Mouse (Mus musculus) MEL (cell line): ENCODE results near the gene Spata17. TPM values are rescaled to one million over a fixed set of nuclear protein-coding genes. Genes with fewer than 3 reads are reported as not detected.

Experiments
- DNase-seq: peaks from one replicate; pipeline ENCODE4 v3.0.0; 2011; ENCODE audit warnings: low read depth, low spot score
- H3K27ac ChIP-seq: 2 replicates; pipeline ENCODE4 v1.5.1; 2012; ENCODE audit warnings: low read depth, mild to moderate bottlenecking, control low read depth, low read length, moderate library complexity; ENCODE audit not compliant: control insufficient read depth
- H3K27me3 ChIP-seq, 2 experiments: fragments of 150-350 bp in 1 of 2; sonication (generic) in 1 of 2; 2 replicates each; pipeline ENCODE4 v1.6.1; 2012; ENCODE audit warnings: low read length in 2 of 2, mild to moderate bottlenecking in 2 of 2, improper control_type of control experiment in 1 of 2, moderate library complexity in 1 of 2; ENCODE audit not compliant: insufficient read depth in 2 of 2, control insufficient read depth in 1 of 2
- H3K36me3 ChIP-seq, 2 experiments: 2 replicates each; pipeline ENCODE4 v1.6.1; 2012 to 2014; ENCODE audit warnings: low read length in 2 of 2, improper control_type of control experiment in 1 of 2, inconsistent platforms in 1 of 2, mild to moderate bottlenecking in 1 of 2; ENCODE audit not compliant: insufficient read depth in 2 of 2, control insufficient read depth in 1 of 2
- H3K4me1 ChIP-seq, 2 experiments: fragments of 150-350 bp in 1 of 2; sonication (generic) in 1 of 2; 2 replicates each; pipeline ENCODE4 v1.6.1; 2012; ENCODE audit warnings: low read length in 2 of 2, improper control_type of control experiment in 1 of 2, mild to moderate bottlenecking in 1 of 2; ENCODE audit not compliant: insufficient read depth in 2 of 2, control insufficient read depth in 1 of 2
- H3K4me3 ChIP-seq, 2 experiments: fragments of 150-350 bp in 1 of 2; sonication (generic) in 1 of 2; 2 replicates each; pipeline ENCODE4 v1.5.1; 2012; ENCODE audit warnings: low read depth in 2 of 2, low read length in 2 of 2, mild to moderate bottlenecking in 2 of 2, moderate library complexity in 2 of 2, control low read depth in 1 of 2, improper control_type of control experiment in 1 of 2; ENCODE audit not compliant: control insufficient read depth in 1 of 2, insufficient read depth in 1 of 2
- H3K79me2 ChIP-seq: 2 replicates; pipeline ENCODE4 v1.6.1; 2012; ENCODE audit warnings: mild to moderate bottlenecking, low read length, moderate library complexity; ENCODE audit not compliant: control insufficient read depth, poor library complexity, insufficient read depth
- H3K9ac ChIP-seq: 2 replicates; pipeline ENCODE4 v1.6.1; 2012; ENCODE audit warnings: low read depth, mild to moderate bottlenecking, control low read depth, low read length, moderate library complexity; ENCODE audit not compliant: control insufficient read depth, poor library complexity, severe bottlenecking
- H3K9me3 ChIP-seq: fragments of 150-350 bp; sonication (generic); replicated peaks from 2 replicates; pipeline ENCODE4 v1.6.1; 2012; ENCODE audit warnings: mild to moderate bottlenecking, low read length, improper control_type of control experiment, moderate library complexity; ENCODE audit not compliant: insufficient read depth
- BHLHE40 ChIP-seq: IDR thresholded peaks from 2 replicates; pipeline ENCODE4 v1.6.1; 2012; ENCODE audit warnings: low read depth, mild to moderate bottlenecking, inconsistent platforms, low read length, improper control_type of control experiment, borderline replicate concordance
- CHD1 ChIP-seq: IDR thresholded peaks from 2 replicates; pipeline ENCODE4 v1.6.1; 2012; ENCODE audit warnings: low read depth, mild to moderate bottlenecking, inconsistent platforms, low read length, improper control_type of control experiment
- CHD2 ChIP-seq: IDR thresholded peaks from 2 replicates; pipeline ENCODE4 v1.6.1; 2011; ENCODE audit warnings: low read length, improper control_type of control experiment
- ELF1 ChIP-seq: IDR thresholded peaks from 2 replicates; pipeline ENCODE4 v1.6.1; 2014; ENCODE audit warnings: low read depth, mild to moderate bottlenecking, inconsistent platforms, low read length, improper control_type of control experiment, moderate library complexity
- EP300 ChIP-seq, 2 experiments: IDR thresholded peaks; 2 replicates each; pipeline ENCODE4 v1.6.1; 2011; ENCODE audit warnings: improper control_type of control experiment in 2 of 2, low read length in 2 of 2, low read depth in 1 of 2, mild to moderate bottlenecking in 1 of 2
- ETS1 ChIP-seq: IDR thresholded peaks from 2 replicates; pipeline ENCODE4 v1.6.1; 2012; ENCODE audit warnings: low read depth, mild to moderate bottlenecking, inconsistent platforms, low read length, improper control_type of control experiment, moderate library complexity
- GABPA ChIP-seq: IDR thresholded peaks from 2 replicates; pipeline ENCODE4 v1.6.1; 2012; ENCODE audit warnings: low read depth, mild to moderate bottlenecking, inconsistent platforms, low read length, improper control_type of control experiment, moderate library complexity
- GATA1 ChIP-seq: IDR thresholded peaks from 2 replicates; pipeline ENCODE4 v1.6.1; 2011; ENCODE audit warnings: low read depth, low read length, improper control_type of control experiment
- JUND ChIP-seq: IDR thresholded peaks from 2 replicates; pipeline ENCODE4 v1.6.1; 2011; ENCODE audit warnings: low read depth, mild to moderate bottlenecking, improper control_type of control experiment, low read length
- MAFK ChIP-seq: IDR thresholded peaks from 2 replicates; pipeline ENCODE4 v1.6.1; 2011; ENCODE audit warnings: low read depth, mild to moderate bottlenecking, low read length, improper control_type of control experiment, borderline replicate concordance
- MAX ChIP-seq: IDR thresholded peaks from 2 replicates; pipeline ENCODE4 v1.6.1; 2011; ENCODE audit warnings: low read length, improper control_type of control experiment
- MEF2A ChIP-seq: IDR thresholded peaks from 2 replicates; pipeline ENCODE4 v1.6.1; 2014; ENCODE audit warnings: low read depth, mild to moderate bottlenecking, inconsistent platforms, low read length, improper control_type of control experiment; ENCODE audit not compliant: poor library complexity, insufficient replicate concordance, severe bottlenecking; ENCODE audit errors: extremely low read depth
- MXI1 ChIP-seq: IDR thresholded peaks from 2 replicates; pipeline ENCODE4 v1.6.1; 2011; ENCODE audit warnings: mild to moderate bottlenecking, low read depth, low read length, improper control_type of control experiment
- MYC ChIP-seq: IDR thresholded peaks from 2 replicates; pipeline ENCODE4 v1.6.1; 2011; ENCODE audit warnings: low read depth, mild to moderate bottlenecking, low read length, improper control_type of control experiment, moderate library complexity
- POLR2A ChIP-seq, 2 experiments: IDR thresholded peaks; 2 replicates each; pipeline ENCODE4 v1.6.1; 2011 to 2012; ENCODE audit warnings: low read length in 2 of 2, mild to moderate bottlenecking in 2 of 2, control low read depth in 1 of 2, improper control_type of control experiment in 1 of 2, low read depth in 1 of 2, moderate library complexity in 1 of 2; ENCODE audit not compliant: control insufficient read depth in 1 of 2, insufficient read depth in 1 of 2, poor library complexity in 1 of 2
- POLR2AphosphoS5 ChIP-seq: IDR thresholded peaks from 2 replicates; pipeline ENCODE4 v1.6.1; 2012; ENCODE audit warnings: low read depth, borderline replicate concordance, mild to moderate bottlenecking, inconsistent platforms, low read length, moderate library complexity, mixed read lengths
- RAD21 ChIP-seq: IDR thresholded peaks from 2 replicates; pipeline ENCODE4 v1.6.1; 2011; ENCODE audit warnings: mild to moderate bottlenecking, low read depth, low read length, improper control_type of control experiment
- RCOR1 ChIP-seq: IDR thresholded peaks from 2 replicates; pipeline ENCODE4 v1.6.1; 2012; ENCODE audit warnings: low read depth, mild to moderate bottlenecking, inconsistent platforms, low read length, improper control_type of control experiment
- SIN3A ChIP-seq: IDR thresholded peaks from 2 replicates; pipeline ENCODE4 v1.6.1; 2012; ENCODE audit warnings: low read length, improper control_type of control experiment, inconsistent platforms
- TAL1 ChIP-seq: IDR thresholded peaks from 2 replicates; pipeline ENCODE4 v1.6.1; 2012; ENCODE audit warnings: mild to moderate bottlenecking, inconsistent platforms, low read length, moderate library complexity, mixed read lengths
- TBP ChIP-seq: IDR thresholded peaks from 2 replicates; pipeline ENCODE4 v1.8.0; 2011; ENCODE audit warnings: low read depth, low read length, improper control_type of control experiment
- TCF12 ChIP-seq: IDR thresholded peaks from 2 replicates; pipeline ENCODE4 v1.6.1; 2014; ENCODE audit warnings: low read depth, mild to moderate bottlenecking, inconsistent platforms, low read length, improper control_type of control experiment, moderate library complexity
- USF1 ChIP-seq: IDR thresholded peaks from 2 replicates; pipeline ENCODE4 v1.6.1; 2014; ENCODE audit warnings: low read depth, mild to moderate bottlenecking, inconsistent platforms, low read length, improper control_type of control experiment, moderate library complexity
- USF2 ChIP-seq, 2 experiments: IDR thresholded peaks; 2 replicates each; pipeline ENCODE4 v1.6.1; 2011 to 2012; ENCODE audit warnings: improper control_type of control experiment in 2 of 2, low read length in 2 of 2, borderline replicate concordance in 1 of 2, inconsistent platforms in 1 of 2, low read depth in 1 of 2, mild to moderate bottlenecking in 1 of 2; ENCODE audit not compliant: insufficient read depth in 1 of 2
- ZMIZ1 ChIP-seq: IDR thresholded peaks from 2 replicates; pipeline ENCODE4 v1.6.1; 2012; ENCODE audit warnings: low read depth, mild to moderate bottlenecking, inconsistent platforms, low read length, improper control_type of control experiment, moderate library complexity
- ZNF384 ChIP-seq: IDR thresholded peaks from 2 replicates; pipeline ENCODE4 v1.6.1; 2012; ENCODE audit warnings: low read depth, mild to moderate bottlenecking, inconsistent platforms, low read length, improper control_type of control experiment
- polyA plus RNA-seq, 2 experiments: library from polyadenylated mRNA; stranded (reverse) in 1 of 2; unstranded in 1 of 2; fragments of >175 nt in 1 of 2; fragments of >200 nt in 1 of 2; gene quantifications; 2 replicates each; pipeline versions ENCODE4 v1.2.1 to v1.2.4; 2012; ENCODE audit warnings: low replicate concordance in 2 of 2, low read depth in 1 of 2; ENCODE audit not compliant: insufficient read length in 2 of 2, insufficient read depth in 1 of 2, missing spikeins in 1 of 2
- total RNA-seq: library from RNA; depleted of rRNA; stranded (reverse); fragments of 300-350 nt; gene quantifications from 2 replicates; pipeline ENCODE4 v1.2.3, GENCODE M21; 2012

Spata17 gene
- total and polyA plus RNA-seq, 3 experiments, result 0.13 TPM; not detected in 2

- Histone ChIP-seq H3K4me3 (no peak overlapping the region), H3K27ac (no peak overlapping the region), H3K79me2 (no peaks in the 10 kb centered on the region), H3K9me3 (no peaks in the 10 kb centered on the region), H3K36me3 (no peaks in the 10 kb centered on the region), H3K4me1 (no peaks in the 10 kb centered on the region), H3K27me3 (no peaks in the 10 kb centered on the region), H3K9ac (no peak overlapping the region)
- no peak for DNase-seq
- TF ChIP-seq MEF2A (no peak), JUND (no peak), MAX (no peak), RCOR1 (no peak), GATA1 (no peak), BHLHE40 (no peak), USF2 (IDR thresholded peaks at IDR 0.05; ENCODE audit: borderline replicate concordance in 1 of 2, insufficient read depth in 1 of 2, low read depth in 1 of 2, low read length in 2 of 2) (no peak), ELF1 (no peak), TBP (no peak), POLR2AphosphoS5 (no peak), POLR2A (IDR thresholded peaks at IDR 0.05; ENCODE audit: control insufficient read depth in 1 of 2, insufficient read depth in 1 of 2, low read depth in 1 of 2, low read length in 2 of 2, poor library complexity in 1 of 2) (no peak), CHD2 (no peak), MXI1 (no peak), ZNF384 (no peak), MAFK (no peak)
These were observed 90.3 kb downstream of the Spata17 start for GRCm38 (mm10) chr1:187124967-187125366.

GRCm38 (mm10) chr1:187119300-187119699 lies 96.0 kb downstream of the Spata17 start:
- no peaks in the 10 kb centered on the region for H3K9me3 ChIP-seq
- no peak for TF ChIP-seq JUND
- TF ChIP-seq MYC, result no peak
- no peak for TF ChIP-seq BHLHE40
- TF ChIP-seq RCOR1, result no peak
- no peak for TF ChIP-seq CHD1
- TF ChIP-seq ZMIZ1, result no peak
- TF ChIP-seq RAD21, result no peak
- no peak for TF ChIP-seq USF1
- TF ChIP-seq MEF2A, result no peak
- TF ChIP-seq GABPA, result no peak
- no peak for TF ChIP-seq TAL1
- TF ChIP-seq POLR2A (IDR thresholded peaks at IDR 0.05; ENCODE audit: control insufficient read depth in 1 of 2, insufficient read depth in 1 of 2, low read depth in 1 of 2, low read length in 2 of 2, poor library complexity in 1 of 2), result no peak
- no peak for TF ChIP-seq SIN3A
- TF ChIP-seq EP300 (IDR thresholded peaks at IDR 0.05; ENCODE audit: low read depth in 1 of 2, low read length in 2 of 2), result no peak
- TF ChIP-seq ETS1, result no peak
- TF ChIP-seq TCF12, result no peak
- TF ChIP-seq, all 39 proteins: peak for 0
- Histone ChIP-seq H3K9ac (no peak overlapping the region), H3K4me3 (no peak overlapping the region), H3K4me1 (peaks cover 8 to 15% of the 10 kb centered on the region in 2 experiments; a peak in 3 of 4 replicates), H3K36me3 (peaks cover 0 to 2% of the 10 kb centered on the region in 2 experiments; a peak in 1 of 4 replicates), H3K27ac (no peak overlapping the region), H3K79me2 (no peaks in the 10 kb centered on the region), H3K27me3 (no peaks in the 10 kb centered on the region)
- DNase-seq, result no peak
